Mouse (Mus musculus) testis, adult 2 months (tissue): Measurements from ENCODE around the gene Gabrg1. TPM values are rescaled to one million over a fixed set of nuclear protein-coding genes. Genes with fewer than 3 reads are reported as not detected.

Experiments
- H3K27ac ChIP-seq: fragments of 200-500 bp; 2 replicates; pipeline ENCODE4 v1.5.1; 2012; ENCODE audit warnings: low read depth, low read length; ENCODE audit not compliant: control insufficient read depth, insufficient read depth
- H3K27me3 ChIP-seq: fragments of 200-500 bp; 2 replicates; pipeline ENCODE4 v1.6.1; 2012; ENCODE audit warnings: mild to moderate bottlenecking, low read length, moderate library complexity; ENCODE audit not compliant: control insufficient read depth, insufficient read depth
- H3K36me3 ChIP-seq: fragments of 200-500 bp; 2 replicates; pipeline ENCODE4 v1.6.1; 2012; ENCODE audit warnings: mild to moderate bottlenecking, low read length; ENCODE audit not compliant: control insufficient read depth, insufficient read depth
- H3K4me1 ChIP-seq: fragments of 200-500 bp; 2 replicates; pipeline ENCODE4 v1.6.1; 2012; ENCODE audit warnings: low read length; ENCODE audit not compliant: control insufficient read depth, insufficient read depth
- H3K4me3 ChIP-seq: fragments of 200-500 bp; 2 replicates; pipeline ENCODE4 v1.5.1; 2012; ENCODE audit warnings: low read depth, mild to moderate bottlenecking, low read length, moderate library complexity, mixed read lengths; ENCODE audit not compliant: control insufficient read depth
- CTCF ChIP-seq: fragments of 200-500 bp; IDR thresholded peaks from 2 replicates; pipeline ENCODE4 v1.5.1; 2012; ENCODE audit warnings: low read depth, mild to moderate bottlenecking, inconsistent platforms, low read length, moderate library complexity; ENCODE audit not compliant: control insufficient read depth, insufficient read depth, insufficient replicate concordance
- POLR2A ChIP-seq: fragments of 200-500 bp; IDR thresholded peaks from 2 replicates; pipeline ENCODE4 v1.6.1; 2012; ENCODE audit warnings: low read depth, mild to moderate bottlenecking, inconsistent platforms, low read length, moderate library complexity; ENCODE audit not compliant: control insufficient read depth
- polyA plus RNA-seq: library from polyadenylated mRNA; depleted of rRNA; stranded (reverse); fragments of >200 nt; gene quantifications from 2 replicates; pipeline ENCODE4 v1.2.3, GENCODE M21; 2012; rRNA removed

Gabrg1 gene
- polyA plus RNA-seq: not detected in 2 replicates

GRCm38 (mm10) chr5:70842192-70843095, at the start of gene Gabrg1:
Gene Gabrg1, minus strand, starts transcription at chr5:70842617.
- Histone ChIP-seq H3K36me3 (no peaks in the 10 kb centered on the region), H3K27ac (no peak within 1 kb of the TSS), H3K4me3 (peak within 1 kb of the TSS; percentile 15), H3K27me3 (no peaks in the 10 kb centered on the region), H3K4me1 (peaks cover 9% of the 10 kb centered on the region)
- TF ChIP-seq POLR2A (no peak), CTCF (no peak)

DNA sequence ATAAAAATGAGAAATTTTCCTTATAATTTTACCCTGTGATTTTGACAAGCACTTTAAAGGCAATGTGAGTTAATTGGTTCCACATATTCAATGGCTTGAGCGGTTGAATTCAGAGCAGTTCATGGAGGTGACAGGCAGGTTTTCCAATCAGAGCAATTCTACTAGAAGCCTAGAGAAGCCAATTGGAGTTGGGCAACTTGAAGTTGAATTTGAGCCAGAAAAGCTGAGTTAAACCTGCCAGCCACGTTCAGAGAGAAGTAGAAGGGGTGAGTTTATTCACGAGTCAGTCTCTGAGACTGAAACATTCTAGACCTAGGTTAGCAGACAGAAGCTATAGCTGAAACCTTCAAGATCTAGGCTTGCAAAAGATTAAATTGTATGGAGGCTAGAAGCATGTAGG, 41.6 kb upstream of the Gabrg1 start:
- Histone ChIP-seq H3K4me1 (no peaks in the 10 kb centered on the region), H3K27ac (no peak overlapping the region), H3K4me3 (no peak overlapping the region), H3K27me3 (no peaks in the 10 kb centered on the region), H3K36me3 (no peaks in the 10 kb centered on the region)
- TF ChIP-seq CTCF (no peak), POLR2A (no peak)

DNA sequence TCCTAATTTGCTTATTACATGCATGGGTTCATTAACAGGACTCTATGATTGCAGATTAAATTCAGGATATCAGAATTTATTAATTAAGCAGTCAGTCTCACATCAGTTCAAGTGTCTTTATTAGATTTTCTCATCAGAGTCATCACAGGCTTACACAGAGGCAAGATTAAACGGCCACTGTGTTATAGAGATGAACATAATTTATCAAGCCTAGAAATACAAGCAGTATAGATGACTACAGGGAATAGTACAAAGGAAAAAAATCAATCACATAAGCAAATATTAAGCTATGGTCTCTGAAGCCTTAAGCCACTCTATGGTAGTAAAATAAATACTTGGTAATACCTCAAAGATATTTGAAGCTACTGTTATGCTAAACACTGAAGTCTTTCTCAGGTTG, 27.7 kb upstream of the Gabrg1 start:
- TF ChIP-seq CTCF (no peak), POLR2A (no peak)
- no peak overlapping the region for H3K27ac ChIP-seq
- no peaks in the 10 kb centered on the region for H3K36me3 ChIP-seq
- no peaks in the 10 kb centered on the region for H3K4me1 ChIP-seq
- no peaks in the 10 kb centered on the region for H3K27me3 ChIP-seq
- H3K4me3 ChIP-seq: no peak overlapping the region

GRCm38 (mm10) chr5:70843096-70843734, 798 bp upstream of the Gabrg1 start:
- H3K27me3 ChIP-seq: no peaks in the 10 kb centered on the region
- TF ChIP-seq POLR2A: no peak
- no peak for TF ChIP-seq CTCF
- H3K4me1 ChIP-seq: peaks cover 9% of the 10 kb centered on the region
- no peak overlapping the region for H3K4me3 ChIP-seq
- H3K27ac ChIP-seq: no peak overlapping the region
- no peaks in the 10 kb centered on the region for H3K36me3 ChIP-seq

GRCm38 (mm10) chr5:70818681-70819080, 23.7 kb downstream of the Gabrg1 start:
- no peak for TF ChIP-seq CTCF
- TF ChIP-seq POLR2A: no peak
- Histone ChIP-seq H3K36me3 (no peaks in the 10 kb centered on the region), H3K27me3 (no peaks in the 10 kb centered on the region), H3K27ac (no peak overlapping the region), H3K4me3 (no peak overlapping the region), H3K4me1 (no peaks in the 10 kb centered on the region)

DNA sequence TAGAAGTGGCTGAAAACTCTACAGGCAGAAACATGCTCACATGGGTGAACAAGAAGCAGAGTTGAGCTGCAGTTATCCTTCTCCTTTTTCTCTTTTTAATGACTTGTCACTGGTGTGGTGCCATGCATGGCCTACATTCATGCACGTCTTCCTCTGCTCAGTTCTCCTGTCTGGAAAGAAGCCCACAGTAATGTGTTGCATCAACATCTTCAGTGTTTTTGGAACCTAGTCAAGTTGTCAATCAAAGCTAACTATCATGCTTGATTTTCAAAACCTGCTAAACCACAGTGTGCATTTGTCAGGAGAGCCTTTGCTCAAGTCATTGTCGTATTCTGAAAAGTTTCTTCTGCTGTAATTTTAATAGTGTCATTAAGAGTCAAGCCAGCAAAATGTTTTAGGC, 106.3 kb downstream of the Gabrg1 start:
- no peak for TF ChIP-seq CTCF
- no peak for TF ChIP-seq POLR2A
- Histone ChIP-seq H3K36me3 (no peaks in the 10 kb centered on the region), H3K27ac (no peak overlapping the region), H3K27me3 (no peaks in the 10 kb centered on the region), H3K4me3 (no peak overlapping the region), H3K4me1 (no peaks in the 10 kb centered on the region)

DNA sequence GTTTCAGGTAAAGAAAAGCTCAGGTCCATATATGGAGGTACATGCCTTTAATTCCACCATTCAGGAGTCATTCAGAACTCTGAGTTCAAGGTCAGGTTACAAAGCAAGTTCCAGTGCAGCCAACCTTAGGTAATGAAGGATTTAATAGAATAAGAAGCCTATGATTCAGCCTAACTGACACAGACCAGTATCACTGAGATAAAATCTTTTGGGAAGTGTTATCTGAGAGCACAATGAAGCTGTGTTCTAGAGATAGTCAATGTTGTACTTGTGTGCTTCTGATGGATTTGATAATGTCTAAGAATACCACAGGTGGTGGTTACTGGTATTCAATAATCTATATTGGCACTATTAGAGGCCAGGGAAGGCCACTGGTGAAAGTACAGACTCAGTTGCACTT, 138.1 kb downstream of the Gabrg1 start:
- TF ChIP-seq CTCF (no peak), POLR2A (no peak)
- no peak overlapping the region for H3K4me3 ChIP-seq
- H3K36me3 ChIP-seq: no peaks in the 10 kb centered on the region
- H3K27ac ChIP-seq: no peak overlapping the region
- no peaks in the 10 kb centered on the region for H3K4me1 ChIP-seq
- no peaks in the 10 kb centered on the region for H3K27me3 ChIP-seq
